Mouse (Mus musculus): ENCODE measurements at regions not wholly inside any gene's neighbourhood (a gene's known extent, or its start where the extent isn't known, plus 50 kb on each side); places are given as distances from the start of the nearest gene placed in this dataset.

- DNase-seq (ENCODE audit: low read depth, low spot score) = no peak
Observed at GRCm38 (mm10) chr7:115378836-115379235, 635.3 kb downstream of the Insc start.

DNA sequence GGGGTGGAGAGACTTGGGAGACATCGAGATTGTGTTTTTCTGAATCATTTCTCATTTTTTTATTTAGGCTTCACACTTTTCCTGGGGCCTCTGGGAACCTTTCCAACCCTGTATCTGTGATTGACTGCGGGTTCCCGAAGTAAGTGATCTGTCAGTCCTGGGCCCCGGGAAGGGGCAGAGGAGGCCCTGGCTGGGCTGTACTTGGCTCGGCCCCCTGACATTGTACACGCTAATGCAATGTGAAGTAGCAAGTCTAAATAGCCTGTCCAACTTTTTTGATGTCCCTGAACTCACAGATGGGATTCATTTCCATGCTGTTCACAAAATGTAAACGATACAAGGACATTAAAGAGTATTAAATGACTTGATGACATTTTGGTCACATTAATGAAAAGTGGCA, 636.1 kb downstream of the Insc start:
- no peak for DNase-seq (ENCODE audit: low read depth, low spot score)

DNA sequence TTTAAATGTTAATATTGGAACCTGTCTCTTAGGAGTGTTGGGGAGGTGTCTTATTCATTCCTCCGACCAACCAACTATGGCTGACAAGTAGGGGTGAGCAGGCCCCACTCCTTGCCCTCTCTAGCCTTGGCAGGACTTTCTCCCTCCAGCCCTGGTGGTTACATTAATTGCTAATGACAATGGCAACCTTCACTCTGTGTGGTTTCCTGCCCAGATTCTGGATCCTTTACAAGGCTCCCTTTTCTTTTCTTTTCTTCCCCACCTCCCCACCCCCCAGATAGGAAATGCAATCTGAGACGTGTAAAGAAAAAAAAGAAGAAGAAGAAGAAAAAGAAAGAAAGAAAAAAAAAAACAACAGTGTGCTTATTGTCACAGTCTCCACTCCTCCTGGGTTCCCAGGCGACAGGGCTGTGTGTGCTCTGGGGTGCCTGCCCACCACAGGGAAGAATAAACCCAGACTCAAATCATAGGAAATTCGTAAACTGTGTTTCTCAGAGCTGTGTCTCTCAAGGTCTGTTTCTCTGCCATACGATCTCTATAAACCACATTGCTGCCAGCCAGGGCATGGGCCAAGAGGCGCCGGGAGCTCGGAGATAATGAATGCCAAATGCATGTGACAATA, 637.6 kb downstream of the Insc start:
- no peak for DNase-seq (ENCODE audit: low read depth, low spot score)

DNA sequence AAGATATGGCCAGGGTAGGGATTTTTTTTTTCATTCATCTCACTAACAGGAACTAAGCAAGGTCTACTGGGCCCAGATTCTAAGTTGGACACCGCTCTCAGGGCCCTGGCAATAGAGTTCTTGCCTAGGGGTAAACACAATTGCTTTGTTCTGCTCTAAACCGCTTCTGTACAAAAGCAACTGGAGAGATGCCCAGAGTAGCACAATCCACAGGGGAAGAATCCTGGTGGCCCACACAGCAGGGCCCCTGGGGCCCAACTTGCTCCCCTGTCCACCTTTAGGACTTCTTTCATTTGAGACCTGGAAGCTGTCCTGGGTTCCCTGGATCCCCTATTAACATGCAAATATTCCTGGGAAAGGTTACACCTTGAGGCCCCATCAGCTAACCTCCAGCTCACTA, 639.4 kb downstream of the Insc start:
- no peak for DNase-seq (ENCODE audit: low read depth, low spot score)

- DNase-seq (ENCODE audit: low read depth, low spot score) = no peak
Observed at GRCm38 (mm10) chr7:115388874-115389273, 645.4 kb downstream of the Insc start.

DNA sequence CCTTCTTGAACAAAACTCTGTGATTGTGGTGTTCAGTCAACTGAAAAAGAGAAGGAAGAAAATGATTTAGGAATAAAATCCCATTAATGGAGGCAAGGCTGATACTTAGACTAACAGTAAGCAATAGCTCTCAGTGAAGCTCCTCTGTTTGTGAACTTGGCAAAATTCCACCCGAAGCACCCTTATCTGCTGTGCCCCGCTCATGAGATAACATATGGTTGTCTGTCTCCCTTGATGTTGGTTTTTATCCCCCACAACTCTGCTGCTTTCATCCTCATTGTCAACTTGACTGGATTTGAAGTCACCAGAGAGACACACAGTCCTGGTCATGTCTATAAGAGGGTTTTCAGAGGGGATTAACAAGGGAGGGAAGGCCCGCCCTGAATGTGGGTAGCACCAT, 646.1 kb downstream of the Sox6 start:
- DNase-seq (ENCODE audit: low read depth, low spot score) = no peak

DNA sequence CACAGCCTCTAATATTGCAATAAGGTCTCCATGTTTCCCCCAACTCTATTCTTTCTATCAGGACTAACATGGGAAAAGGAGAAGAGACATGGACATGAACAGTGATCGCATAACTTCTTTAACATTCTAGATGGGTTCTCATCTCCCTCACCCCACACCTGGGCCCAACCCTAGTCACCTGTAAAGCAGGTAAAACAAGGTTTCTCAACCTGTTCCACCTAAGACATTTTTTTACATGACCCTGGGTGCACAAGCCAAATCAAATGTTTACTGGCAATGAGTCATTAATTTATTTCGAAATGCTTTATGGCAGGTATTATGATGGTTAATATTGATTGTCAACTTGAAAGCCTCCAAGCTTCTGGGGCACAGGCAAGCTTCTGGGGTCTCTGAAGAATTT, 640.4 kb downstream of the Sox6 start:
- DNase-seq (ENCODE audit: low read depth, low spot score) = no peak

- no peak for DNase-seq (ENCODE audit: low read depth, low spot score)
Observed at GRCm38 (mm10) chr7:115399461-115399860, 639.1 kb downstream of the Sox6 start.

DNA sequence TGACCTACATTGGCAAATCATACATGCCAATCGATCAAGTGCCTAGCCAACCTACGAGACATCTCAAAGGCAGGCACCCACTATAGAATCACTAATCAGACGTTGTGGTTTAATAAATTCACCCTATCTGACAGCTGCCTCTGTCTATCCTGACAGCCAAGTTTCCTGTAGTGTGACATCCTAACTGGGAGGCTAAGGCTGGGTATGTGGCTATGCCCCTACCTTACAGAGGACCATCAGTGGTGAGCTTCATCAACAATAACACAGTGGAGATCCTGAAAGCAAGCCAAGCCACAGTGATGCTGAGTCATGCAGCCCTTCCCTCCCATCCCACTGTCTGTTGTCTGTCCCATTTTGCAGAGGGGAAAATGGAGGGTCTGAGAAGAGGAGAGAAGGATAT, 630.7 kb downstream of the Sox6 start:
- no peak for DNase-seq (ENCODE audit: low read depth, low spot score)

DNA sequence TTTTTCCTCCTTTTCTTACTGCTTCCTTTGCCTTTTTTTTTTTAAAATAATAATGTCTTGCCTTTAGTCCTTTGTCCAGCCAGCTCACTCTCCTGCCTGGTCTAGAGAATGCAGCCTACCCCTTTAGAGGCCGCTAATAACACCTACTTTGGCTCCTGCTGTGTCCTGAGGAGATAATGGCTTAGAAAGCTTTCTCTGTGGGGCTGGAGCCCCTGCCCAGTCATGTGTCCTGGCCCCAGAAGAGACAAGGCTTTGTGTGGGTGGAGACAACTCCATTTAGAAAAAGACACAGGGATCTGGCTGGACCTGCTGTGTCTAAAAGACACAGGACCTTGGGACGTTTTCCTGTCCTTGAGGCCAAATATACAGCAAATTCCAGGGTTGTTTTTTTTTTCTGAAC, 629.7 kb downstream of the Sox6 start:
- DNase-seq (ENCODE audit: low read depth, low spot score) = no peak

DNA sequence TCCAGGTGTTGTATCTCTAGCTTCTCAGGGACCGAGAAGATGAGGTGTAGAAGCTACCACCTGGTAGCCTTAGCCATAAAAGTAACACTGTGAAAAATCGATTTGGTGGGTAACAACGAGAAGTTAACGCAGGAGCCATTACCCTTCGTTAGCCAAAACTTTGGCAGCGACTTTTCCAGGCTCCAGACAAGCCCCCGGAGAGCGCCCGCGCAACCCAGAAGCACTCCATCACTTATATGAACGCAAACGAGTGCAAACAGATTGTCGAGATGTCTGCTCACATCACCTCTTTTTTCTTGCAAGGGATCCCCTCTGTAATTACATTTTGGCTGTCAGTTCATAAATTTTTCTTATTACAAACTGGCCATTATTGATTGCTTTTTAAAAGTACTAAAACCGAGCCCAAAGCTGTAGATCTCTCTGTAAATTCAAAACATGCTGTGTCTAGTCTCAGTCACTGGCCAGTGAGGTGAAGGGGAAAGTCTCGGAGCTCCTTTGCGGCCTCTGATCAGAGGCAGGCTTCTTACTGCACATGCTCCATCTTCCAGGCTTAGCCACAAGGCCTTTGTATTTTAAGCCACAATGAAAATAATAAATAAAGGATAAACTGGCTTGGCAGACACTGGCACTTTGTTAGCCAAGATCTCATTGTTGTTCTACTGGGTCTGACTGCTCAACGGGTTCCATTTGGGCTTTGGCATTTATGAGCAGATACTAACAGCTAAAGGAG, 627.9 kb downstream of the Sox6 start:
- no peak for DNase-seq (ENCODE audit: low read depth, low spot score)

DNA sequence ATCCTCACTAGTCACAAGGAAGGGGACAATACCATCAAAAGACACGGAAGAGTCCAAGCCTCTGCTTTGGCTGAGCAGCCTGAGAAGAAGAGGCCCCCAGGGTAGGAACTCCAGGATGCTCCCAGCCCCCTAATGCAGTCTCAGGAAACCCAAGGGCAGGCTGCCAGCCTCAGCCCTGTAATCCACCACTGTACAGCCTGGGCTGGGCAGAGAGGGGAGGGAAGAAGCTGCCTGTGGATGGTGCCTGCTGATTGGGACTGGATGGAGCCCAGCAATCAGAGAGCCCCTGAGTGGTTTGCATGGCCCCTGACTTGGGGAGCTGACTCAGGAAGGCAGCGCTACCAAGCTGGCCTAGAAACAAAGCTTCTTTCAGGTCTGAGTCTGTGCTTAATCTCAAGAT, 627.1 kb downstream of the Sox6 start:
- no peak for DNase-seq (ENCODE audit: low read depth, low spot score)

DNA sequence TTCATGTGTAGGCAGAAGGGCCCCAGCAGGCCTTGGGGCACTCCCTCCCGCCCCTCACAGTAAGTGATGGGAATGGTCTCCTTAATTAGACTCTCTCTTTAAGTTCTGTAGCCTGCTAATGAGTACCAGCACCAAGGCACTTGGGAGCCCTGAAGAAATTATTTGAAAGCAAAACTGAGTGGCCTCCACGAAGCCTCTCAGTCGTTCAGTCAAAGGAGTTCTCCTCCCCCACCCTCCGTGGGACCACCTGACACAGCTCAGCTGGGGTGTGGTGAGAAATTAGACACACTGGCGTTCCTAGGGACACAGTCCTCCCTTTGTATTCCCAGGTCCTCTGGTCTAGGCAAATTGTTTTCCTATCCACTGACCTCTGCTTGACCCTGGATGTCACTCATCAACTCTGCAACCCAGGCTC, 623.4 kb downstream of the Sox6 start:
- DNase-seq (ENCODE audit: low read depth, low spot score) = no peak

Measured in WW6 (cell line).